Mouse (Mus musculus) Patski (cell line): ENCODE measurements around the gene Slc38a3. TPM values are rescaled to one million over a fixed set of nuclear protein-coding genes. Genes with fewer than 3 reads are reported as not detected.

ENCODE experiments used
- ATAC-seq: fragments of 100-300 bp; one replicate; pipeline ENCODE4 v1.8.0; 2021
- CTCF ChIA-PET: fragments of 350-600 bp; sonication (Branson Sonifier 250); formaldehyde crosslinking; loops from one replicate; lab custom pipeline; 2022; ENCODE audit warnings: inconsistent platforms; lab: Charles Lee
- POLR2A ChIA-PET: fragments of 350-600 bp; sonication (Branson Sonifier 250); formaldehyde crosslinking; loops from one replicate; lab custom pipeline; 2022; ENCODE audit warnings: antibody characterized with exemption, inconsistent platforms; lab: Charles Lee
- DNase-seq: peaks from one replicate; pipeline ENCODE4 v3.0.0-alpha.2; 2011; ENCODE audit warnings: low read depth, low spot score
- H3K27me3 ChIP-seq: fragments of 371-371 bp; one replicate; pipeline ENCODE4 v1.5.1; 2021
- CTCF ChIP-seq: fragments of 100-300 bp; IDR thresholded peaks from one replicate; pipeline ENCODE4 v1.5.1; 2021
- in situ Hi-C: fragments of 300-500 bp; cut with MboI; formaldehyde crosslinking; loops from 3 replicates; pipeline ENCODE4 v1.11.1; 2018; ENCODE audit warnings: low pct_unique_long_range_greater_than_20kb, mixed read lengths
- polyA plus RNA-seq: library from polyadenylated mRNA; unstranded; gene quantifications from one replicate; pipeline ENCODE4 v1.2.3, GENCODE M21; 2021

Gene Slc38a3
- polyA plus RNA-seq, 1 experiment from 2014 or later = 0.13 TPM

DNA sequence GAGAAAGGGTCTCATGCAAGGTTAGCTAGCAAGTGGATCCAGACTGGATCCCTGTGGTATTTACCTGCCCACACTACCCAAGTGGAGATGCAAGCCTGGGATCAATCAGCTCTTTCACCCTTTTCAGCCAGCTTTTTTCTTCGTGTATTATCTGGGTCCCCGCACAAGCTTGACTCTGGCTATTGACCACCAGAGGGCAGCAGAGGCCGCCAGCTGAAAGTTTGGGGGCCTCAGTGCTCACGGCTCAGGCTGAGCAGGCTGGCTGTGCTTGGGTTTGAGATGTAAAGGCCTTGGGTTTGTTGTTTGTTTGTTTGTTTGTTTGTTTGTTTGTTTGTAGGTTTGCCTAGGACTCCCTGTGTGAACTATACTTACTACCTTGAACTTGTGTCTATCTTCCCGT is 23.8 kb downstream of the Slc38a3 start:
- no peaks in the 10 kb centered on the region for H3K27me3 ChIP-seq
- in situ Hi-C loops = no loop called here
- ChIA-PET POLR2A (interaction anchor here (1.2 to 3.2 kb wide), 2 partner anchors 31 to 45 kb away, joined by 6 to 13 read pairs; no protein-coding TSS in a partner anchor), CTCF (interaction anchor here (0.7 to 8.7 kb wide), 37 partner anchors 8 to 210 kb away, joined by 3 to 91 read pairs (median 7); partner anchors contain the start of genes Gnai2, Gnat1, Hyal3 and Sema3b)
- peak; percentile 34 for ATAC-seq
- peak; percentile 95 for TF ChIP-seq CTCF
- DNase-seq = no peak

DNA sequence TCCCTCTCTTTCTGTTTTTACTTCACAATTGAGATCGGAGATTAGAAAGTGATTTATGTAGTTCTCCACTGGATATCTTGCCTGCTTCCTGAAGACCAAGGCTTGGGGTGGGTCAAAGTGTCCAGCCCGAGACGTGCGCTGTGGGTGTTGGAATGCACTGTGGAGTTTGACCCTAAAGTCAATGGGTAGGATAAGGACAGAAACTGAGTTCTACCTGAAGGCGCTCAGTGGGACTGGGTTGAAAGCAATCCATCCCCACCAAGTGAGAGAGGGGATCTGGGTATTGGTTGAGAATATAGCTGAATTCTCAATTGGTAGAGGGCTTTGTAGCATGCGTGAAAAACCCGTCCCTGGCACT is 24.2 kb downstream of the Slc38a3 start:
- ATAC-seq (no peak), DNase-seq (no peak)
- CTCF ChIA-PET = interaction anchor here (0.7 to 8.7 kb wide), 34 partner anchors 9 to 210 kb away, joined by 3 to 91 read pairs (median 8); partner anchors contain the start of genes Gnai2, Gnat1, Hyal3 and Sema3b
- in situ Hi-C loops = no loop called here
- H3K27me3 ChIP-seq = no peaks in the 10 kb centered on the region
- POLR2A ChIA-PET = interaction anchor here (1.0 to 3.2 kb wide), 5 partner anchors 10 to 80 kb away, joined by 3 to 13 read pairs (median 6); partner anchors contain the start of gene Gnai2
- no peak for TF ChIP-seq CTCF

DNA sequence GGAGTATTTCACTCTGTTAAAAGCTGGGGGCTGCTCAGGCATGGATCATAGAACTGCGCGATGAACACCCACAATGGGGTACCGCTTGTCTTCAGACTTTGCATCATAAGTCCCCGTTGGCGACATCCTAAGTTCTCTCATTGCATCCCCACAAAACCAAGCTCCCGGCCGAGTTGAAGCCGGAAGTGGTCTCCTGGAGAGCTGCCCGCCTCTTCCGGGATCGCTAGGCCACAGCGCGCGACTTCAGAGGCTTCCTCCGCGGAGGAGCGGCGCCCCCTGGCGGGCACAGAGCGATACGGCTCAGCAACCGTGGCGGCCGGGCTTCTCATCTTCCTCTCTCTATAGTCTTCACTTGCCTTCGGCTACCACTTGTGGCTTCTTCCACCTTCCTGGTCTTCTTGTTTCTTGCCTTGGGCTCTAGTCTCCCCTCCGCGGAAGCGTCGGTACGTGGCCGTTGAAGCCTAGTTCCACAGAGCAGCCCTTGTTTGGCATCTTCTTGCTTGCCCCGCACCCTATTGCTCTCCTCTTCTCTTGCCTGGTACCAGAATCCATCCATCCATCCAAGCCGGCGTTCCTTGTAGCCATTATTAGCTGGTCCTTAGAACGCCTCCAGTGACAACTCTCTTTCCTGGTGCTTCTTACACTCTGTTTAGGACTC is 24.7 kb downstream of the Slc38a3 start:
- peak; percentile 68 for ATAC-seq
- CTCF ChIA-PET = interaction anchor here (0.8 to 8.7 kb wide), 32 partner anchors 9 to 104 kb away, joined by 3 to 91 read pairs (median 8); partner anchors contain the start of genes Gnai2, Gnat1, Hyal3 and Sema3b
- DNase-seq = no peak
- in situ Hi-C loops = loop anchor here (5.0 kb wide), 3 partner anchors 33 to 93 kb away; partner anchors contain the start of genes Gnat1 and Sema3b
- POLR2A ChIA-PET = interaction anchor here (0.8 to 3.2 kb wide), 6 partner anchors 9 to 79 kb away, joined by 3 to 13 read pairs (median 5); partner anchors contain the start of gene Gnai2
- H3K27me3 ChIP-seq = no peaks in the 10 kb centered on the region
- TF ChIP-seq CTCF = peak; percentile 99

DNA sequence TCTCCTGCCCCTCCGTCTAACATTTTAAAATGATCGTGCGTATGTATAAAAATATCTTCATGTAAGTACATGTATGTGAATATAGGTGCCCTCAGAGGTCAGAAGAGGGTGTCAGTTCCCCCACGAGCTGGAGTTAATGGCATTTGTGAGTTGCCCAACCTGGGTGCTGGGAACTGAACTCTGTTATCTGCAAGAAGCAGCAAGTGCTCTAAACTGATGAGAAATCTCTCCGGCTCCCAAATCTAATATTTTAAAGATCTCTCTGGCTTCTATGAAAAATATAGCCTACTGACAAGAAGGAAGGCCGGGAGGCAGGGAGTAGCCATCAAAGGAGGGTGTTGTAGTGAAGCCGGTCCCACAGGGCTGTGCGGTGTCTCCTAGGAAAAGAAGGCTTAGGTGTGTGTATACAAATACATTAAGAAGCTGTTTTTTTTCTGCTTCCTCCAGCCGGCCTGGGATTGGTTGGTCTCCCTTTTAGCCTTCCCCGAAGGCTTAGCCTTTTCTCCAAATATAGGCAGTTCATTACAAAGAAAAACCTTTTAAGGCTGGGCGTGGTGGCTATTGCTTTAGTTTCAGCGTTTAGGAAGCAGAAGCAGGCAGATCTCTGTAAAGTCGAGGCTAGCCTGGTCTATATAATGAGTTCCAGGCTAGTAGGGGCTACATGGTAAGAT is 25.7 kb downstream of the Slc38a3 start:
- DNase-seq (no peak), ATAC-seq (no peak)
- no peaks in the 10 kb centered on the region for H3K27me3 ChIP-seq
- no peak for TF ChIP-seq CTCF
- POLR2A ChIA-PET = interaction anchor here (0.8 to 3.2 kb wide), 4 partner anchors 8 to 34 kb away, joined by 3 to 13 read pairs (median 6); partner anchors contain the start of gene Gnai2
- in situ Hi-C loops = loop anchor here (5.0 kb wide), 3 partner anchors 34 to 94 kb away; partner anchors contain the start of genes Gnat1 and Sema3b
- CTCF ChIA-PET = interaction anchor here (0.7 to 8.7 kb wide), 19 partner anchors 8 to 105 kb away, joined by 3 to 91 read pairs (median 9); partner anchors contain the start of genes Gnai2, Hyal3 and Sema3b

DNA sequence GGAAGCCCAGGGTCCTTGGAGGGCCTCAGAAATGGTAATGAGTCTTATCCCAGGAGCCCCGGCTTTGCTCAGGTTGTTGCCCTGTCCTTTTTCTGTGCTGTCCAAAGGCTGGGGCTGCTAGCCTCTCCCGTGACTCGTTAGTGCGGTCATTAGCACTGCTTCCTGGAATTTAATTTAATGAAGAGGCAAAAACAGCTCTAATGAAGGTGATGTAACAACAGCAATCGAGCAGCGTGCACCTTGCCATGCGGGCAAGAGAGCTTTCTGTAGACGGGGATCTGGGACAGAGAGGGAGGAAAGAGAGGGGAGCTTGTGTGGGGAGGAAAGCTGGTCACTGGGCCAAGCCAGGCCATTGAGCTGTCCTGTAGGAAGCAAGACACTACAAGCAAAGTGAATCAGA is 27.7 kb downstream of the Slc38a3 start:
- DNase-seq = no peak
- CTCF ChIA-PET = interaction anchor here (1.5 to 8.7 kb wide), 2 partner anchors 15 to 32 kb away, joined by 3 to 91 read pairs; partner anchors contain the start of gene Sema3b
- no peak for TF ChIP-seq CTCF
- POLR2A ChIA-PET = interaction anchor here (0.9 kb wide), 1 partner anchor 73 kb away, joined by 3 read pairs; no protein-coding TSS in a partner anchor
- no peak for ATAC-seq
- no peaks in the 10 kb centered on the region for H3K27me3 ChIP-seq
- in situ Hi-C loops = loop anchor here (5.0 kb wide), 3 partner anchors 34 to 96 kb away; partner anchors contain the start of genes Gnat1 and Sema3b

DNA sequence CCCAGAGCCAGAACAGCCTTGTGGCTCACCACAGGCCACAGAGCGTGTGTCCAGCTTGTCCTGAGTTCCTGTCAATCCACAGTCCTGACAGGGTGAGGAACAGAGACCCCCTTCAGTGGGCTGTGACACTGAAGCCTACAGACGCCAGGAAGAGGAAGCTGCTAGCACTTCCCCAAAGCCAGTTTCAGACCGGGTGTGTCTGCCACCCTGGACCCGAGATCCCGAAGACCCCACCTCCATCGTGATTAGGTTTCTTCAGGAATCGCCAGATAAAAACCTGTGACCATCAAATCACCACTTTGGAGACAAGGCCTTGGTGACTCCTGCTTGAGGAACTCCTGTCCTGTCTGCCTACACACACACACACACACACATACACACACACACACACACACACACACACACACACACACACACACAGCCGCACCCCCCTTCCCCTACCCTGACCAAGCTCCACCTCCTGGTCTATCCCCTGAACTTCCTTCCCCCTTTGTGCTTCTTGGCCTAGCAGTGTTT is 29.0 kb downstream of the Slc38a3 start:
- ATAC-seq (no peak), DNase-seq (no peak)
- POLR2A ChIA-PET = interaction anchor here (0.9 kb wide), 1 partner anchor 72 kb away, joined by 3 read pairs; no protein-coding TSS in a partner anchor
- CTCF ChIA-PET = interaction anchor here (1.5 to 8.7 kb wide), 3 partner anchors 14 to 38 kb away, joined by 3 to 91 read pairs (median 7); partner anchors contain the start of gene Sema3b
- in situ Hi-C loops = loop anchor here (5.0 kb wide), 3 partner anchors 33 to 97 kb away; partner anchors contain the start of genes Gnat1 and Sema3b
- H3K27me3 ChIP-seq = no peaks in the 10 kb centered on the region
- TF ChIP-seq CTCF = no peak

DNA sequence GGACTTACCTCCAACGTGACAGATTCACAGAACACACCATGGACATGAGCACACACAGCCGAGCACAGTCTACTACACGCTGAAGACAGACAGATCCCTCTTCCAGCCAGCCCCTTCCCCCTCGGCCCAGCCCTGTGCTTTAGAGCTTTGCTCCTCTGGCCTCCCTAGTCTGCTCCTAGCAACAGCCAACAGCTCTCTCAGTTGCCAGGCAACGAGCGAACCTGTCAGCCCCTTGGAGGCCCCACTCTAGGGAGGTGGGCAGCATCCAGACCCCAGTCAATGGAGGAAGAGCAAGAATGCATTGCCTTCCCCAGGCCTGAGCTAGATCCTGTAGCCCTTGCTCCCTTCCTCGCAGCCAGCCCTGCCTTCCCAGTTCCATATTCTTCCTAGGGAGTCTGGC is 32.3 kb downstream of the Slc38a3 start:
- no peak for TF ChIP-seq CTCF
- H3K27me3 ChIP-seq = no peaks in the 10 kb centered on the region
- in situ Hi-C loops = no loop called here
- DNase-seq (no peak), ATAC-seq (no peak)
- CTCF ChIA-PET = no interaction called here
- POLR2A ChIA-PET = no interaction called here

GRCm38 (mm10) chr9:107635279-107636028 is 33.9 kb downstream of the Slc38a3 start, which contains the start of gene Gnai2:
TSS of gene Gnai2 (minus strand) at chr9:107635367.
- DNase-seq = peak; percentile 79
- POLR2A ChIA-PET = interaction anchor here (0.6 to 1.0 kb wide), 4 partner anchors 9 to 80 kb away, joined by 3 to 7 read pairs (median 4); no protein-coding TSS in a partner anchor
- in situ Hi-C loops = no loop called here
- H3K27me3 ChIP-seq = no peaks in the 10 kb centered on the region
- no peak for TF ChIP-seq CTCF
- CTCF ChIA-PET = interaction anchor here (0.7 to 1.9 kb wide), 6 partner anchors 9 to 33 kb away, joined by 3 to 13 read pairs (median 4); no protein-coding TSS in a partner anchor
- peak; percentile 89 for ATAC-seq
